Mouse (Mus musculus) NIH3T3 (cell line): ENCODE results near the gene Stambpl1.
A peak's percentile ranks its signal among the peaks of the same experiment; 100 is the strongest.

Experiments
- DNase-seq: peaks from one replicate; pipeline ENCODE4 v3.0.0-alpha.2; 2012; ENCODE audit warnings: low read depth

The Stambpl1 gene

GRCm38 (mm10) chr19:34284383-34284782, 92.4 kb downstream of the Stambpl1 start:
- DNase-seq, result peak; percentile 68

GRCm38 (mm10) chr19:34284826-34285225, 92.8 kb downstream of the Stambpl1 start:
- no peak for DNase-seq

- DNase-seq, result no peak
Measured at GRCm38 (mm10) chr19:34287221-34287620, 95.2 kb downstream of the Stambpl1 start.

GRCm38 (mm10) chr19:34287656-34288415, 95.8 kb downstream of the Stambpl1 start:
- no peak for DNase-seq

- no peak for DNase-seq
Measured at GRCm38 (mm10) chr19:34288696-34289095, 96.7 kb downstream of the Stambpl1 start.
